Mouse (Mus musculus) forelimb bud, embryonic 11.5 days (tissue): ENCODE measurements around the gene Sox10.

ENCODE experiments used
- DNase-seq: peaks from one replicate; pipeline ENCODE4 v3.0.0-alpha.2; 2012; ENCODE audit warnings: low read depth, low spot score

The Sox10 gene

GRCm38 (mm10) chr15:79162301-79162700, 2.7 kb downstream of the Sox10 start:
- no peak for DNase-seq

- DNase-seq: no peak
Observed at GRCm38 (mm10) chr15:79155572-79155971, 9.5 kb downstream of the Sox10 start.

- DNase-seq: no peak
Observed at GRCm38 (mm10) chr15:79152709-79153108, 12.3 kb downstream of the Sox10 start.

- DNase-seq: peak; percentile 46
Observed at GRCm38 (mm10) chr15:79151881-79152280, 13.2 kb downstream of the Sox10 start.

GRCm38 (mm10) chr15:79148533-79148932, 16.5 kb downstream of the Sox10 start:
- peak; percentile 85 for DNase-seq

GRCm38 (mm10) chr15:79145522-79145921, 19.5 kb downstream of the Sox10 start:
- DNase-seq: no peak

- no peak for DNase-seq
Observed at GRCm38 (mm10) chr15:79144021-79144420, 21.0 kb downstream of the Sox10 start.

- no peak for DNase-seq
Observed at GRCm38 (mm10) chr15:79143316-79143715, 21.7 kb downstream of the Sox10 start.

GRCm38 (mm10) chr15:79141566-79141917, 23.5 kb downstream of the Sox10 start:
- DNase-seq: no peak

- DNase-seq: peak; percentile 95
Observed at GRCm38 (mm10) chr15:79140866-79141565, 24.0 kb downstream of the Sox10 start, which contains the start of the genes Polr2f and 1700088E04Rik. TSS of gene Polr2f (plus strand) at chr15:79141009. TSS of gene 1700088E04Rik (minus strand) at chr15:79141253.

GRCm38 (mm10) chr15:79139640-79140039, 25.4 kb downstream of the Sox10 start:
- no peak for DNase-seq

GRCm38 (mm10) chr15:79135783-79136575, 29.1 kb downstream of the Sox10 start:
- DNase-seq: peak; percentile 12

GRCm38 (mm10) chr15:79135332-79135731, 29.7 kb downstream of the Sox10 start:
- no peak for DNase-seq

- DNase-seq: no peak
Observed at GRCm38 (mm10) chr15:79134496-79135270, 30.4 kb downstream of the Sox10 start.

GRCm38 (mm10) chr15:79133191-79133661, 31.8 kb downstream of the Sox10 start:
- DNase-seq: no peak

- DNase-seq: no peak
Observed at GRCm38 (mm10) chr15:79131442-79131841, 33.6 kb downstream of the Sox10 start.

GRCm38 (mm10) chr15:79130782-79131181, 34.3 kb downstream of the Sox10 start:
- no peak for DNase-seq

GRCm38 (mm10) chr15:79129311-79129710, 35.7 kb downstream of the Sox10 start:
- no peak for DNase-seq

- no peak for DNase-seq
Observed at GRCm38 (mm10) chr15:79128208-79128607, 36.8 kb downstream of the Sox10 start.

- no peak for DNase-seq
Observed at GRCm38 (mm10) chr15:79127101-79127500, 37.9 kb downstream of the Sox10 start.

GRCm38 (mm10) chr15:79126217-79126932, 38.7 kb downstream of the Sox10 start:
- DNase-seq: peak; percentile 68
